Mouse (Mus musculus) cerebral cortex, adult 2 months (tissue): Measurements from ENCODE around the gene Ift88.

ENCODE experiments used
- whole genome bisulfite sequencing: fragments of 180-500 bp; shearing (Covaris S2); methylation state at CpG from one replicate; pipeline ENCODE4 v1.1.7; 2018; 5-methylcytosine and 5-hydroxymethylcytosine counted together

Ift88 gene

DNA sequence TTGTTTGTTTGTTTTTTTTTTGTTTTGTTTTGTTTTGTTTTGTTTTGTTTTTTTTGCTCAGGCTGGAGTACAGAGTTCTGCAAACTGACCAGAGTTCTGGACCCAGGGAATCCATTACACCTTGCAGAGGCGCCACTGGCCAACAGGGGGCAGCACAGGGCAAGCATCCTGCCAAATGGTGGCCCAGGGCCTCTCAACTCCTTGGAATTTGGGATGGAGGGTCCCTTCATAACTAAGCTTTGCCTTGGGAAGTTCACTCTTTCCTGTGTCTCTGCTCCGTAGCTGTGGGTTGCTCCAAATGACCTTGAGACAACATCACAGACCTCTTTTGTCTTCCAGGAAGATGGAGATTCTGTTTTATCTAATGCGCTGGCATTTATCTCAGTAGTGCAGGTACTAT is 109.4 kb downstream of the Ift88 start:
- 57% methylated on average over 3 of the region's 3 CpGs for WGBS

DNA sequence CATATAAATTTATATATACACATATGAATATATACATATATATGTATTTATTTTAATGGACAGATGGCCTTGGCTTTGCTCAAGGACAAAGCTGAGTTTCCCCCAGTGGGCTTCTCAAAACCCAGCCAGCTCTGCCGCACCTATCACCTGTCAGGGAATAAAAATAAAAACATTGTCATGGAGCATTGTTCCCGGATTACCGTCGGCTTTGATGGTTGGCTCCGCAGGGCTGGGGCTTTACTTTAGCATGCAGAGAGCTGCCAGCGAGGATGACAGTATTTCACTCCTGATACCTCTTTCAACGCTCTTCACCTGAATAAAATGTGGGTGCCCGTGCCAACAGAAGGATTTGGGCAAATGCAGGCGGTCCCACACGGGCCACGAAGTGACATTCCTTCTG is 110.0 kb downstream of the Ift88 start:
- WGBS = 67% methylated on average over 11 of the region's 11 CpGs

DNA sequence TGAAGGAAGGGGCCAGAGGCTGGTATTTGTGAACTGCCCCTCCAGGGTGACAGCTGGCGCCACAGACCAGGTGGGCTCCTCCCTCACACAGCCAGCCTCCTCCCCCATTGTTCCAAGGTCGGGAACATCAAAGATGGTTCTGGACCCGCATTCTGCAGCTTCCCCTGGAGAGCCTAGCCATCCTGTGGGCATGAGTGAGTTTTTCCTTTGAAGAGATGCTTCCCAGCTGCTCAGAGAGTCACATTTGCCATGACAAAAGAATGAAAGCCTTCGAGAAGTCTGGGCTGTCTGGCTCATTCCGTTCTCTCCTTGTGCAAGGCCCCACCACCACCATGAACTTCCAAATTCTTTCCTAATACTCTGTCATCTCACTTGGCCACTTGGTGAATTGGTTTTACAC is 110.5 kb downstream of the Ift88 start:
- 43% methylated on average over 5 of the region's 5 CpGs for WGBS

DNA sequence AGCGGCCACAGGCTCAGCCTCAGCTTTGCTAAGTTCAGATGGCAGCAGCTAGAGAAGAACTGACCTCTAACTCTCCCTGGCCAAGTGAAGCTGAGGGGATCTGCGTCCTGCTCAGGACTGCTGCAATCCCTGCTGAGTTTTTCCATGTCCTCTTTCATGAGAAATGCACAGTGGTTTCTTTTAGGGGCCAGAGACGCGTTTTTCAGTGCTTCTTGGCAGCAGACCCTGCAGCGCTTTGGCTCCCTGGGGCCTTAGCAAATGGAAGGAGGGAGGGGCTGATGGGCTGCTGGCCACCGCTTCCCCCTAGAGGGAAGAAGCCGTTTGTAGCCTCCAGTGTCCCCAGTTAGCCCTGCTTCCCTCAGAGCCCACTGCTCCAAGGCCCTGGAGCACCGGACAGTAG is 111.1 kb downstream of the Ift88 start:
- WGBS = 32% methylated on average over 8 of the region's 8 CpGs

DNA sequence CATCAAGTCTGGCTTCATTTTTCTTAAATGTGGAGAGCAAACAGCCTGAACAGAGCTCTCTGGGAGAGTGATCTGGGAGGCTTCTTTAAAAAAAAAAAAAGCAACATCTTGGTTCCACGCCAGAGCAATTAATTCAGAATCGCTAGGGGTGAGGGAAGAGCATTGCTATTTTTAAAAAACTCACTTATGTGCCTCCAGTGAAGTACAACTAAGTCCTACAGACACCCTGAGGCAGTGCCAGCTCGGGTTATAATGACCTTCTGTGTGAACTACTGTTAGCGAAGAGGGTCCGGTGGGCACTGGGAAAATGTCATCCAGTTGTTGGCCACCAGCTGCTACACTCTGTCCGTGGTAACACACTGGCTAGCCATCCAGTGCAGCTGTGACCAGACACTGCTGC is 111.8 kb downstream of the Ift88 start:
- 28% methylated on average over 6 of the region's 6 CpGs for WGBS

DNA sequence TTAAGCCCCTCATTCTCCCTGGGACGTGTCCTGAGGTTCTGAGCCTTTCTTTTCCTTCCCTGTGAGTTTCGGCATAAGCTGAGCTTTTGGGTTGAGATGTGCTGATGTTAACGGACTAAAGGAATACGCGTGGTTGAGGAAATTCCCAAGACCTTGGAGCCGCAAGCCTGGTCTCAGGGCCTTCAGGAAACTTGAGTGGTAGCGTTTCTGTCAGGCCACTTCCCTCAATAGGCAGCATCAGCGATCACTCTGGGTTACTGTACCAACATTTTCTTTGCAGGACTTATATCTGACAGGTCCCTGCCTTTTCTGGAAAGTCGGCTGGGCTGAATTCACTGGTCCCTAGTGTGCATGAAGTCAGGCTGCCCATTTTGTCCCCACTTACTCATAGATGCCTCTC is 113.0 kb downstream of the Ift88 start:
- 69% methylated on average over 9 of the region's 9 CpGs for WGBS

DNA sequence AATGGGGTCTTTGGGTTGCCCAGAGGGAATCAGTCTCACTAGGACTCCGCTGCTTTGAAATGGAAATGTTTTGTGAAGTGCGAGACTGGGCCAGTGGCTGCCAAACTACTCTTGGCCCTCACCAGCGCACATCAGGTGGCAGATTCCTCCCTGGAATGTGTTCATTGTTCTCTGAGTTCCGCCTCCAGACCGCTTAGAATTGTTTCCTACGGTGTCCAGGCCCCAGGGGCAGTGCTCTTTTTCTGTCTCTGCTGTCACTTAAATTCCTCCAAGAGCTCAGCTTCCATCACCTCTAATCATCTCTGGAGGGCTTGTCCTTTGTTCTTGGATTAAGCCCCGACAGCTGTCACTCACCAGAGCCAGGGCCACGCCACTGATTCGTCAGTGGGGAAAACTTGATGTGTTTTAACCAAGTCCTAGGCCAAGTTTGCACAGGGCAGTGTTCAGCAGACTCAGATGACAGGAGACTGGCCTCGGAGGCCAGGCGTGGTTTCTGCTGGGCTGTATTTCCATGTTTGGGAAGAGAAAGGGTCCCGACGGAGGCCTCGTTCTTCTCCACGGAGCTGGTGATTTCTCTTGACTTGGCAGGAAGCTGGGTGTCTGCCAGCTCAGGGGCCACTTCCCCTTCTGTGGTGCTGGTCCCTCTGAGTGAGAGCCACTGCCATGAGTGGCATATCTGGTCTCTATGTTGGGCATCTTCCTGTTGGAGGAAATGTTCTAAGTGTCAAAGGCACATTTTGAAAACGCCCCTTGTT is 113.6 kb downstream of the Ift88 start:
- WGBS = 56% methylated on average over 16 of the region's 16 CpGs

DNA sequence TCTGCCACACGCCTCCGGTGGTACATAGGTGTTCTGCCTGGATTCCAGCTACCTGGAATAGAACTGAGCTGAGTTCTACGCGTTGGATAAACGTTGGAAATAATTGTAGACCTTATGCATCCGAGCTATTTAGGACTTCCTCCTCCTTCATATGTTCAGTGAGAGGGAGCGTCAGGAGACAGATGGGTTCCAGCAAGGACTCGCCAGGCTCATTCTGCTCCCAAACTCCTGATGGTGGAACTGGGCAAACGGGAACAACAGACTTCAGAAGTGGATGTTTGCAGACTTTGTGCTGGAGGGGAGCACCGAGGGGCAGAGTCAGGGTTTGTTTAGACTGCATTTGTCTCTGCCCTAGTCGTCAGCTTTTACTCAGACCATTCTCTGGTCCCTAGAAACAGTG is 116.8 kb downstream of the Ift88 start:
- WGBS = 49% methylated on average over 11 of the region's 11 CpGs

DNA sequence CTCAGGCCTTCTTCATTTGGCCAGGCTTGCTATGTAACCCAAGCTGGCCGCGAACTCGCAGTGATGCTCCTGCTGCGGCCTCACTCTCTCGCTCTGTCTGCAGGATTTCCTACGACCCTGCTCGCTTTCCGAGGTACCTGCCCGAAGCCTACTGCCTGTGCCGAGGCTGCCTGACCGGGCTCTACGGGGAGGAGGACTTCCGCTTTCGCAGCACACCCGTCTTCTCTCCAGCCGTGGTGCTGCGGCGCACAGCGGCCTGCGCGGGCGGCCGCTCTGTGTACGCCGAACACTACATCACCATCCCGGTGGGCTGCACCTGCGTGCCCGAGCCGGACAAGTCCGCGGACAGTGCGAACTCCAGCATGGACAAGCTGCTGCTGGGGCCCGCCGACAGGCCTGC is 118.4 kb downstream of the Ift88 start:
- WGBS = 72% methylated on average over 34 of the region's 34 CpGs

DNA sequence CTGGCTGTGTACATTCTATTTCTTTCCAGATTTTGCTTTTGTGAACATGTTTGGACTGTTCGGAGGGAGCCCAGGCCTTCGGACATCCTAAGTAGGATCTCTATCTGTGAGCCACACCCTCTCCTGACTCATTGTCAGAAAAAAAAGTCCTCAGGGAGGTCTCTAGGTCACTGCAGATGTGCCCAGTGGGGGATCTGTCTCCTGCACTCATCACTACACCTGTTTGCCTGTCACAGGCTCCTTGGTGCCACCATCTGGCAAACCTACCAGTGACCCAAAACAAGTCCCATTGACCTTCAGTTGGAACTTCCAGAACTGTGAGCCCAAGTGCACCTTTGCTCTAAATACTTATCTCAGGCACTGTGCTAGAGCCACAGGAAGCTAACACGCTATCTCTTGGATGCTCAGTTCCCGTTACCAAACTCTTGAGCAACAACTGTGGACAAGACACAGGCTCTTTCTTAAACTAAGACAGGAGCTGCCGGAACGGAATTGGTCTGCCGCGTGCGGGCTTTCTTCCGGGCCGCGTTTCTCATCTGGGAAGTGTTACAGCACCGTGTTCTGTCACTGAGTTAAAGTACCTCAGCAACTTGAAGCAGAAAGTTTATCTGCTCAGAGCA is 119.7 kb downstream of the Ift88 start:
- 93% methylated on average over 13 of the region's 13 CpGs for WGBS

DNA sequence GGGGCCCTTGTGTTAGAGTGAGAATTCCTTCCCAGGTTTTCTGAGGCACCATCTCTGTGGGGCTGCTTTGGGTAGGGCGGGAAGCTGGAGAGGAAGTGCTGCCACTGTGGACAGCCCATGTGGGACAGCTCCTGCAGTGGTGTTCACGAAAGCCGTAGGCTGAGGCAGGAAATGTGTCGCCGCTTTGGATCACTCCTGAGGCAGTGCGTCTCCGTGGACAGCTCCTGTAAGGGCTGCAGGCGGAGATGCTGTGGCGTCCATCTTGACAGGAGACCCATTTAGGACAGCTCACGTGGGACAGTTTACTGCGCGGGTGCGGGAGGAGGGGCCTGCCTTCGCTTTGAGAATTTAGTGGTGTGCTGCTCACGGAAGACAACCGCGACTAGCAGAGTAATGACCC is 121.7 kb downstream of the Ift88 start:
- WGBS = 84% methylated on average over 17 of the region's 17 CpGs

DNA sequence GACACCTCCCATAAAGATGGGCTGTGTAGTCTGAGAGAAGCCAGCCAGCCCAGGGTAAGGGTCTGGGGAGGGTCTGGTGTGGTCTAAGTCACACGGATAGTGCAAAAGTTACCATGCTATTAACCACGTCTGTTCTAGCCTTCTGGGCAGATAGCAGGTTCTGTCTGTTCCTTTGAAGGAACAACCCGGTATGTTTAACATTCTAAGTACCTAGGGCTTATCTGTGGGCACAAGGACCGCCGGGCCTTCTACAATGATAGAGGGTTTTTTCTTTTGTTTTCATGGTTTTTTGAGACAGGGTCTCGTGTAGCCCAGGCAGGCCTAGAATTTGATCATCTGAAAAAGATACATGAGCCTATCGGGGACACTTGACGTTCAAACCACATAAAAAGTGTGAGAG is 122.3 kb downstream of the Ift88 start:
- WGBS = 90% methylated on average over 8 of the region's 8 CpGs

DNA sequence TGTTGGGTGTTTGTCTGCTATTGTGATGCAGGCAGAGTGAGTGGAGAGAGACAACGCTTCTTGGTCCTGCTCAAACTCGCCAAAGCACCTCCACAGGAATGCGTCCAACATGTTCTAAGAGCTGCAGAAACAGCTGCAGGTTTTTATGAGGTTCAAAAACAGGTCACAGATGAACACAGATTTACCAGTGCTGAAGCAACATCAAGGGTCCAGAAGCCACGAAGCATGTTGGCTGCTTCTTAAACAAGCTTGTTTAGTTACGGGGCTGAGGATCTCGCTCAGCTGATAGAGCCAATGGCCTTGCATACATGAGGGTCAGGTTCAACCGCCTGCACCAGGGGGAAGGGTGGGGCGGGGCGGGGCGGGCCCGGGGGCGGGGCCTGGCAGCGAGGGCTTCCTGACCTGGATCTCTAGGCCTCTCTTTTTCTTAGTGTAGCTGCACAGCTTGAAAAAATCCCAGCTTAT is 122.7 kb downstream of the Ift88 start:
- 41% methylated on average over 13 of the region's 13 CpGs for WGBS

DNA sequence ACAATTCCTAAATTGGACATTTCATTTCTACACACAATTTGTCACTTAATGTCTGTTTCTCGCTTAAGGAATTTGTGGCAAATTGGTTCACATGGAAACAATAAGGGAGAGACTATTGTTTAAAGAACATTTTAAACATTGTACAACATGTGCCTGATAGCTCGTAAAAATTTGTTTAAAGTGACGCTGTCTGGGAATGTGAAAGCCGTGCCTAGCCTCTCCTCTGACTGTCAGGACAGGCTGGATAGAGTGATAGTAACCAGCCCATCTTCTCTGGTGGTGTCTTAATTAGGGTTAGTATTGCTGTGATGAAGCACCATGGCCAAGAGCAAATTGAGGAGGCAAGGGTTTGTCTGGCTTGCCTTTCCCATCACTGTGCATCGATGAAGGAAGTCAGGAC is 123.2 kb downstream of the Ift88 start:
- 83% methylated on average over 5 of the region's 5 CpGs for WGBS

DNA sequence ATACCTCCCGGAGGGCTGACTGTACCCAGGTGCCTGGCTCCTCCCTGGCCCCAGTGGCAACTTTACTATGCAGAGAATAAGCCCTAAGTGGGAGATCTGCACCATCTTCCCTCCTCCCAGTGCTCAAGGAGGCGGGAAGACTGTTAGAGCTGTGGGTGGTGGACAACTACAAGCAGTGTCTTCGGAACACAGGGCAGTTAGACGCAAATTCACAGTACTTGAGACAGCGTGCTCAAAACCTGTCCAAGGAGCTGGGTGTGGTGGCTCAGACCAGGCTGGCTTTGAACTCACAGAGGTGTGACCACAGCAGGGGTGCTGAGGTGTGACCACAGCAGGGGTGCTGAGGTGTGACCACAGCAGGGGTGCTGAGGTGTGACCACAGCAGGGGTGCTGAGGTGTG is 130.6 kb downstream of the Ift88 start:
- WGBS = 77% methylated on average over 5 of the region's 5 CpGs

DNA sequence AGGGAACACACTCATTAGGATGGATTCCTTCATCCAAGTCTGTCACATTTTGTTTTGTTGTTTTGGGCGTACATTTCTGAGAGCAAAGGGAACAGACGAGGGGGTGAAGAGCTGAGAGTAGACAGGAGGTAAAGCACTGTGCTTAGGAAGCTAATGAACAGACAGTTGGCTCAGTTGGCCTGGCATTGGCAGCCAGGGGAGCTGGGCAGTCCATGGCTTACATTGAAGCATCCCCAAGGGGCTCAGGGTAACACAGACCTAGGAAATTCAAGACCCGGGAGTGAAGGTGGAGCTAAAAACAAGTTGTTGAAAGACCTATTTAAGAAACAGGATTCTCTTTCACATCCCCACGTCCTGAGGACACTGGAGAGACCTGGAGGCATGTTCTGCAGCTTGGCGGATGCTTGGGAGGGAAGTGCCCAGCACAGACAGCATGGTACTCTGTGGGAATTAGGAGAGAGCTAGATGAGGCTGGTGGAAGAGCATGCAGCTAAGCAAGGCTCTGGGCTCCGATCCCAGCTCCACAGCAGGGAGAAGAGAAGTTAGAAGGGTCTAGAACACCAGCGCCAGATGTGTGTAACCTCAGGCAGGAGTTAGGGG is 131.7 kb downstream of the Ift88 start:
- WGBS = 73% methylated on average over 7 of the region's 7 CpGs

DNA sequence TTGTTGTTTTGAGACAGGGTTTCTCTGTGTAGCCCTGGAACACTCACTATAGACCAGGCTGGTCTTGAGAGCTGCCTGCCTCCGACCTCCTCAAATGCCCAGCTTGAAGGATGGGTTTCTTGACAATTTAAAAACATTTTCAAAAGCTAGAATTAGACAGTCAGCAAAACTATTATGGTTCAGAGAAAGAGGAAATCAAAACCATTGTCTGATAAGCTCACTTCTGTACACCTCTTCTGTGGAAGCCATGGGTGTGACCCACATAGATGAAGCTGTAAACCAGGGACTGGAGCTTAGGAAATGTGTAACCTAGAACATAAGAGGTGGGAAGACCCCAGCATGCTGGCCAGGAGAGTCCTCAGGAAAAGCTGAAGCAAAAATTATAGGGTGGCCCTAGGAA is 133.1 kb downstream of the Ift88 start:
- WGBS = 98% methylated on average over 1 of the region's 1 CpGs

DNA sequence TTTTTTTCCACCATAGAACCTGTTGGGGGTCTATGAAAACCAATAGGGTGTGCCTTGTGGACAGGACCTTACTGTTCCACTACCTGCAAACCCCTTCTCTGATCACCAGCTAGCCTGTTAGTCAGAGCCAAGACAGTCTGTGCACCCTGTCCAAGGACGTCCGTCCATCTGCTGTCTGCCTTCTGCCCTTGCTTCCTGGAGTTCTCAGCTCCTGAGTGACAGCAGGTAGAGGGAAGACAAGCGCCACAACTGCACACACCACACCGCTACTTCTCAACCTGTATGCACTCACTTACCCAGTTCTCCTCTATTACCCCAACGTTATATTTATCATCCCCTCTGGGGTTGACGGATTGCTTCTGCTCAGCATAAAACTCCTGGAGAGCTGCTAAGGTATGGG is 141.8 kb downstream of the Ift88 start:
- WGBS = 91% methylated on average over 6 of the region's 6 CpGs
